Mouse (Mus musculus) hindbrain, postnatal 0 days (tissue): ENCODE results near the gene Gabpb1. TPM values are rescaled to one million over a fixed set of nuclear protein-coding genes. Genes with fewer than 3 reads are reported as not detected.

ENCODE experiments used
- ATAC-seq: fragments of 200-750 bp; cut with Nextera tagmentation; 2 replicates; pipeline ENCODE4 v1.8.0; 2017; ENCODE audit warnings: mild to moderate bottlenecking, moderate TSS enrichment, moderate library complexity
- DNase-seq: peaks from one replicate; pipeline ENCODE4 v3.0.0-alpha.2; 2015; ENCODE audit warnings: low spot score
- H3K27ac ChIP-seq: fragments of 300-500 bp; sonication (generic); 2 replicates; pipeline ENCODE4 v1.5.1; 2014; ENCODE audit warnings: mild to moderate bottlenecking
- H3K27me3 ChIP-seq: fragments of 300-500 bp; sonication (generic); 2 replicates; pipeline ENCODE4 v1.6.1; 2014; ENCODE audit warnings: low read length, mixed read lengths; ENCODE audit not compliant: insufficient read depth
- H3K36me3 ChIP-seq: fragments of 300-500 bp; sonication (generic); 2 replicates; pipeline ENCODE4 v1.6.1; 2014; ENCODE audit warnings: low read length, mixed read lengths; ENCODE audit not compliant: insufficient read depth
- H3K4me1 ChIP-seq: fragments of 300-500 bp; sonication (generic); 2 replicates; pipeline ENCODE4 v1.6.1; 2014; ENCODE audit warnings: antibody characterized with exemption, low read length, mixed read lengths; ENCODE audit not compliant: insufficient read depth
- H3K4me2 ChIP-seq: fragments of 300-500 bp; sonication (generic); 2 replicates; pipeline ENCODE4 v1.6.1; 2014; ENCODE audit warnings: low read depth, mild to moderate bottlenecking, low read length, moderate library complexity, mixed read lengths
- H3K4me3 ChIP-seq: fragments of 300-500 bp; sonication (generic); 2 replicates; pipeline ENCODE4 v1.5.1; 2014; ENCODE audit warnings: low read length
- H3K9ac ChIP-seq: fragments of 300-500 bp; sonication (generic); replicated peaks from 2 replicates; pipeline ENCODE4 v1.6.1; 2014; ENCODE audit warnings: mild to moderate bottlenecking, low read length, moderate library complexity, mixed read lengths
- H3K9me3 ChIP-seq: fragments of 300-500 bp; sonication (generic); 2 replicates; pipeline ENCODE4 v1.6.1; 2016; ENCODE audit warnings: low read length, mixed read lengths
- CTCF ChIP-seq: IDR thresholded peaks from 2 replicates; pipeline ENCODE4 v1.5.1; 2016; ENCODE audit warnings: antibody characterized with exemption, control low read depth, low read depth
- WGBS: fragments of 180-500 bp; shearing (Covaris S2); extraction: QIAGEN DNeasy Blood & Tissue Kit; methylation state at CpG from one replicate; pipeline ENCODE4 v1.1.7; 2014; 5-methylcytosine and 5-hydroxymethylcytosine counted together
- polyA plus RNA-seq: library from polyadenylated mRNA; unstranded; fragments of >200 nt; fragmentation: Nextera tagmentation; extraction: Ambion mirVana; gene quantifications from 2 replicates; pipeline ENCODE4 v1.2.1, GENCODE M21; 2015
- total RNA-seq: library from RNA; depleted of rRNA; stranded (reverse); fragments of >200 nt; gene quantifications from 2 replicates; pipeline ENCODE4 v1.2.3, GENCODE M21; 2014

The Gabpb1 gene
- total and polyA plus RNA-seq, 2 experiments from 2014 or later: 15.2 to 25.2 TPM

DNA sequence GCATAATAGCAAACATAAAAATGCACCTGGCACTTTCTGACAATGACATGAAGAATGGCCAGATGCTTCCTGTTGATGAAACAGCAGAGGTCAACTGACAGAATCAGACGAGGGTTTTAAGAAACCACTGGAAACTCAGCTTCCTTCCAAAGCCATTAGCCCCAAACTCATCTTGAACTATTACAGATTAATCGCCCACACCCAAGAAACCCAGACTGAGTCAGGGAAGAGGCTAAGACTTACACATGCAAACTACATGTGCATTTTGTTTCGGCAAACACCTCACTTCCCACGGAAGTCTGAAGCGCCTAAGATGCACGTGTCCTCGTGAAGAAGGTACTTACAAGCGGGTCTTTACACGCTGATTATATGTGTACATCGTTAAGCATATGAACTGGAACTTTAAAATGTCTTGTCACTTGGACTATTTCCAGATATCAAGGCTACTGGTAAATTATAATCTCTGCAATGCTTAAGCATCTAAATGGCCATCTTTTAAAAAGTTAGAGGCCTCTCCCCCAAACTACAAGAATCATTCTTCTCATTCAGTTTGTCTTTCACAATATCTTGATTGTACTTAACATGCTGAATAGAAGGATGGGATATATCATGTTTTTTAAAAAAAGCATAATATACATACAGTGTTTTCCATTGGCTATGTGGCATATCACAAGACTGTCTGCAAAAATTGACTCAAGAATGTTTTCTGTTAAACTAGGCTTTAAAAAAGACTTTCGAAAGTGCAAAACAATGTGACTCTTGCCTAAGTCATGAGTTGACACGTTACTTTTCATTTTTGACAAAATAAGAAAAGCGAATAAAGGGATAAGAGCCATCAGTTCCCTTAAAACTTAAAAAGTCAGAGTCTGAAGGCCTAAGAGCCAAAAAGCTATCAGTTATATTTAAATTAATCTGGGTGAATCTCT, 2.6 kb downstream of the Gabpb1 start:
- Histone ChIP-seq H3K4me1 (peaks cover 17% of the 10 kb centered on the region), H3K4me3 (peak overlapping the region; percentile 89), H3K4me2 (peak overlapping the region; percentile 57), H3K9me3 (no peaks in the 10 kb centered on the region), H3K9ac (peak overlapping the region; percentile 100), H3K27me3 (no peaks in the 10 kb centered on the region), H3K27ac (peak overlapping the region; percentile 100), H3K36me3 (no peaks in the 10 kb centered on the region)
- no peak for ATAC-seq
- DNase-seq: no peak
- WGBS: 65% methylated on average over 13 of the region's 13 CpGs
- TF ChIP-seq CTCF: no peak

DNA sequence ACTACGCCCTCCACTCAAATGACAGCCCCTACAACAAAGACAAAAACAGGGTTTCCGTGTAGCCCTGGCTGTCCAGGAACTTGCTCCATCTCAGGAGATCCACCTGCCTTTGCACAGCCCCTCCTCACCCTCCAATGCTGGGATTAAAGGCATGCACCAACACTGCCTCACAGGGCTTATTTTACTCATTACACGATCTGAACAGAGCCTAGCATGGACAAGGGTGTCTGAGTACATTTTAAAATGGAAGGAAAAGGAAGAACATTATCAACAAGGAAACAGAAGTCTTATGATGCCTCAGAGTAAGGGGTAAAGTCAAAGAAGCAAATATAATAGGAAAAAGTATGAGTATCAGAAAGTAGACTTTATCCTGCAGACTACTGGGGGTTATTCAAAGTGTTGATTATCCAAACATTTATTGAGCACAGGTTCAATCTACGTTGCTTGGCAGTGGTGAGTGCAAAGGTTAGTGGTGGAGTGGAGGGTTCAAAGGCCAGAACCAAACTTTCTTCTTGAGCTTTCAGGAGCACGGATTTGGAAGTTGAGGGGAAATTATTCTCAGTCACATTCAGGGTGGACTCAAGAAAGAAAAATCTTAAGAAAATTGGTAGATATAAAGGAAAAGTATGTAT, 7.4 kb downstream of the Gabpb1 start:
- Histone ChIP-seq H3K4me1 (peaks cover 11% of the 10 kb centered on the region; the same call in 1 of the 2 replicates), H3K4me3 (no peak overlapping the region), H3K4me2 (no peak overlapping the region), H3K27ac (no peak overlapping the region), H3K27me3 (no peaks in the 10 kb centered on the region), H3K9me3 (no peaks in the 10 kb centered on the region), H3K9ac (no peak overlapping the region), H3K36me3 (no peaks in the 10 kb centered on the region)
- no peak for TF ChIP-seq CTCF
- no peak for ATAC-seq
- 95% methylated on average over 5 of the region's 5 CpGs for WGBS
- no peak for DNase-seq

DNA sequence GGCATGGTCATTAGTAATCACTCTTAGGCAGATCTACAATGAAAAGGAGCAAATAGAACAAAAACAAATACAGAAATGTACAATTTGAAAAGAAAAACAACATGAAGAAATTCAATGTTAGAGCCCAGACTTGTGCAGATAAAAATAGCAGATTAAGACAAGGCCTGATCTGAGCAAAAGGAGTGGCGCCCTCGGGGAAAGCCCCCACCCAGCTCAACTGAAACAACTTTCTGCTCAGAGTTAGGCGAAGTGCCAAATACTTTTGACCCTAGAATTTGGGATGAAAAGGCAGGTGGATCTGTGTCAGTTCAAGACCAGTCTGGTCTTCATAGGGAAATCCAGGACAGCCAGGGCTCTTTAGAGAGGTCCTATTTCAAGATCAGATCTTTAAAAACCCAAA, 10.2 kb downstream of the Gabpb1 start:
- no peak for DNase-seq
- Histone ChIP-seq H3K27ac (no peak overlapping the region), H3K4me1 (no peaks in the 10 kb centered on the region), H3K9me3 (no peaks in the 10 kb centered on the region), H3K9ac (no peak overlapping the region), H3K36me3 (no peaks in the 10 kb centered on the region), H3K27me3 (no peaks in the 10 kb centered on the region), H3K4me2 (no peak overlapping the region), H3K4me3 (no peak overlapping the region)
- no peak for TF ChIP-seq CTCF
- WGBS: 93% methylated on average over 3 of the region's 3 CpGs
- ATAC-seq: no peak

DNA sequence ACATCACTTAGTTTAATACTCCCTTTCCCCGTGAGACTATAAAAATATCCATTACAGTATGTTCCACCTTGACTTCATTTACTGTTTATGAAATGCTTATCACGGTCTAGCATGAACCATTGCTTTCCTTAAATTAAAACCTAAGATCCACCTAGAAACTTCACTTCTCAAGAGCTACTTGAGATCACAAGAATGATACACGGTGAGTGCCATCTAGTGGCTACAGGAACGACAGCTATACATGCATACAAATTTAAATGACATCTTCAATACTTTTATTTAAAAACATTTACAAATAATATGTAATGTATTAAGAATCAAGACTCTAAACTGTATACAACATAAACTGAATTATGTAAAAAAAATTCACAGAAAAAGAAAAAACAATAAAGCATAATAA, 12.7 kb downstream of the Gabpb1 start:
- 52% methylated on average over 4 of the region's 4 CpGs for WGBS
- H3K9ac ChIP-seq: no peak overlapping the region
- no peaks in the 10 kb centered on the region for H3K27me3 ChIP-seq
- no peaks in the 10 kb centered on the region for H3K9me3 ChIP-seq
- no peaks in the 10 kb centered on the region for H3K36me3 ChIP-seq
- peak; percentile 75 for TF ChIP-seq CTCF
- H3K4me2 ChIP-seq: no peak overlapping the region
- no peak for ATAC-seq
- DNase-seq: peak; percentile 72
- H3K27ac ChIP-seq: no peak overlapping the region
- H3K4me3 ChIP-seq: no peak overlapping the region
- no peaks in the 10 kb centered on the region for H3K4me1 ChIP-seq

DNA sequence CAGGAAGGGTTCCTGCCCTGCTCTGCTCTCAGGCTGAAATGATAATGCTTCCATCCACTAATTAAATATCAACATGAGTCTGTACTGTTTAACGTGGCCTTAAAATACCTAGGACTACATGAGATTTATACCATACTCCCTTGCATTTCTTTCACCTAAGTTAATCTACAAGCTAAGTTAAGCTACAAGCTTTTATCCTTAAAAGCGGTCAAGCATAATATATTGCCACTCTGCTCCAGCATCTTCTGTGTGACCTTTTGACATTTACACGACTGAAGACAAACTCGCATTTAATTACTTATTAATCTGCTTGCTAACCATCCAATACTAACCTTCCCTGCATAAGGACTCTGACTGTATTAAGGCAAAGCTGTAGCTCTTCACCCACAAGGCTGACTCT, 23.2 kb downstream of the Gabpb1 start:
- no peak overlapping the region for H3K4me2 ChIP-seq
- H3K36me3 ChIP-seq: peaks cover 17% of the 10 kb centered on the region
- 81% methylated on average over 4 of the region's 4 CpGs for WGBS
- DNase-seq (no peak), ATAC-seq (no peak)
- H3K9ac ChIP-seq: no peak overlapping the region
- H3K9me3 ChIP-seq: no peaks in the 10 kb centered on the region
- H3K4me3 ChIP-seq: no peak overlapping the region
- H3K27ac ChIP-seq: no peak overlapping the region
- no peak for TF ChIP-seq CTCF
- H3K27me3 ChIP-seq: no peaks in the 10 kb centered on the region
- H3K4me1 ChIP-seq: no peaks in the 10 kb centered on the region

DNA sequence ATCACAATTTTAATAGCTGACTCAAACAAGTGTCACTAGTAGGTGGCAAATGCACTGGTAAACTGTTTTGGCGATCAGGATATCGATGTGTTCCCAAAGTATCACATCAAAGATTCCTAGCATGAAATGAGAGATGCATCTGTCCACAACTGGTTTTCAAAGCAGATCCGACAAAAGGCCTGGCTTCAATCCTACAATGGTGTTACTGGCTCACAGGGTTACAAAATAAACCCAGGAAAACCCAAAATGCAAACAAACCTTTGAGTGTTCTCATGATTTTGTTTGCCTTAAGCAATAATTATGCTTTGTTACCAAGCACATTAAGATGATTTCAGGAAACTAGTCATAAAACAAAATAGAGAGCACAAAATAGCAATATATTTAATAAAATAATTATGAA, 28.4 kb downstream of the Gabpb1 start:
- Histone ChIP-seq H3K9ac (no peak overlapping the region), H3K36me3 (peaks cover 47% of the 10 kb centered on the region), H3K4me2 (no peak overlapping the region), H3K4me3 (no peak overlapping the region), H3K4me1 (no peaks in the 10 kb centered on the region), H3K9me3 (no peaks in the 10 kb centered on the region), H3K27ac (no peak overlapping the region), H3K27me3 (no peaks in the 10 kb centered on the region)
- WGBS: 90% methylated on average over 3 of the region's 3 CpGs
- DNase-seq (no peak), ATAC-seq (no peak)
- TF ChIP-seq CTCF: no peak

DNA sequence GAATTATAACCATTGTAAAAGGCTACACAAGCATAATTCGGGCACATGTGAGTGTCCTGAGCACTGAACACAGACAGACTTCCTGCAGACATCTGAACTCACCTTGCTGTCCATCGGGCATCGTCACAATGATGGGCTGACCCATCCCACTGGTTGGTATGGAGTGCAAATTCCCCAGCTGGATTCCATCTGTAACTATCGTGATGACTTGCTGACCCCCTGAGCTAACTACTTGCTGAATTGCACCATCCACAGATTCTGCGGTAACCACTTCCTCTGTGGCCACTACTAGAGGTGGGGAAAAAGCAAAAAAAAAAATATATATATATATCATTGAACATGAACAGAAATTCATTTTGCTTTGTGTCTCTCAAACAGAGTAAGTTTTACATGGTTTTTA, 29.7 kb downstream of the Gabpb1 start:
- H3K4me3 ChIP-seq: no peak overlapping the region
- no peaks in the 10 kb centered on the region for H3K9me3 ChIP-seq
- no peak overlapping the region for H3K4me2 ChIP-seq
- H3K4me1 ChIP-seq: no peaks in the 10 kb centered on the region
- no peak for TF ChIP-seq CTCF
- no peak for DNase-seq
- ATAC-seq: no peak
- WGBS: 92% methylated on average over 5 of the region's 5 CpGs
- peaks cover 47% of the 10 kb centered on the region for H3K36me3 ChIP-seq
- no peak overlapping the region for H3K27ac ChIP-seq
- no peaks in the 10 kb centered on the region for H3K27me3 ChIP-seq
- H3K9ac ChIP-seq: no peak overlapping the region
